Mouse (Mus musculus): ENCODE measurements around the gene Rdm1.

- TF ChIP-seq CTCF (IDR thresholded peaks at IDR 0.05; ENCODE audit: low read depth, low read length) = no peak
- TF ChIP-seq POLR2AphosphoS5 (IDR thresholded peaks at IDR 0.05; ENCODE audit: insufficient replicate concordance, low read depth, low read length) = no peak
- TF ChIP-seq GATA1 (IDR thresholded peaks at IDR 0.05; ENCODE audit: borderline replicate concordance, low read length) = no peak
Observed at GRCm38 (mm10) chr11:101644591-101644990, 17.6 kb downstream of the Rdm1 start.

All from G1E (cell line).